Mouse (Mus musculus) heart, embryonic 11.5 days (tissue): Measurements from ENCODE around the gene Stag1. TPM values are rescaled to one million over a fixed set of nuclear protein-coding genes. Genes with fewer than 3 reads are reported as not detected.

Experiments
- ATAC-seq: fragments of 200-750 bp; cut with Nextera tagmentation; replicated peaks from 2 replicates; pipeline ENCODE4 v1.8.0; 2017; ENCODE audit warnings: moderate library complexity; ENCODE audit not compliant: insufficient number of reproducible peaks, low FRiP score, low TSS enrichment
- H3K27ac ChIP-seq: fragments of 300-500 bp; sonication (generic); 2 replicates; pipeline ENCODE4 v1.5.1; 2014; ENCODE audit warnings: mild to moderate bottlenecking, low read depth, low read length
- H3K27me3 ChIP-seq: fragments of 300-500 bp; sonication (generic); 2 replicates; pipeline ENCODE4 v1.6.1; 2014; ENCODE audit warnings: mild to moderate bottlenecking, low read length, mixed read lengths; ENCODE audit not compliant: control insufficient read depth, insufficient read depth
- H3K36me3 ChIP-seq: fragments of 300-500 bp; sonication (generic); 2 replicates; pipeline ENCODE4 v1.6.1; 2014; ENCODE audit warnings: mild to moderate bottlenecking, low read length, moderate library complexity, mixed read lengths; ENCODE audit not compliant: control insufficient read depth, insufficient read depth
- H3K4me1 ChIP-seq: fragments of 300-500 bp; sonication (generic); 2 replicates; pipeline ENCODE4 v1.6.1; 2014; ENCODE audit warnings: low read length; ENCODE audit not compliant: control insufficient read depth, insufficient read depth
- H3K4me2 ChIP-seq: fragments of 300-500 bp; sonication (generic); 2 replicates; pipeline ENCODE4 v1.6.1; 2014; ENCODE audit warnings: mild to moderate bottlenecking, moderate library complexity
- H3K4me3 ChIP-seq: fragments of 300-500 bp; sonication (generic); 2 replicates; pipeline ENCODE4 v1.5.1; 2014; ENCODE audit warnings: low read depth, low read length
- H3K9ac ChIP-seq: fragments of 300-500 bp; sonication (generic); 2 replicates; pipeline ENCODE4 v1.6.1; 2014; ENCODE audit warnings: mild to moderate bottlenecking, low read depth, low read length, moderate library complexity
- H3K9me3 ChIP-seq: fragments of 300-500 bp; sonication (generic); replicated peaks from 2 replicates; pipeline ENCODE4 v1.6.1; 2016; ENCODE audit warnings: low read length; ENCODE audit not compliant: control insufficient read depth
- WGBS: fragments of 180-500 bp; shearing (Covaris S2); extraction: QIAGEN DNeasy Blood & Tissue Kit; methylation state at CpG from one replicate; pipeline ENCODE4 v1.1.7; 2014; ENCODE audit not compliant: insufficient replicate concordance; 5-methylcytosine and 5-hydroxymethylcytosine counted together
- polyA plus RNA-seq: library from polyadenylated mRNA; unstranded; fragments of >200 nt; fragmentation: Nextera tagmentation; extraction: Ambion mirVana; gene quantifications from 2 replicates; pipeline ENCODE4 v1.2.1, GENCODE M21; 2014

Gene Stag1
- polyA plus RNA-seq, 1 experiment from 2014 or later, result 35.6 TPM

GRCm38 (mm10) chr9:100640754-100641153 lies 43.2 kb downstream of the Stag1 start:
- Histone ChIP-seq H3K27me3 (no peaks in the 10 kb centered on the region), H3K9ac (no peak overlapping the region), H3K4me3 (no peak overlapping the region), H3K27ac (no peak overlapping the region), H3K9me3 (no peaks in the 10 kb centered on the region), H3K4me1 (peaks cover 5% of the 10 kb centered on the region), H3K36me3 (no peaks in the 10 kb centered on the region), H3K4me2 (no peak overlapping the region)
- WGBS, result 92% methylated on average over 2 of the region's 2 CpGs
- no peak for ATAC-seq

- peak overlapping the region; percentile 63 for H3K4me3 ChIP-seq
- H3K4me2 ChIP-seq, result peak overlapping the region; percentile 81
- peak overlapping the region; percentile 99 for H3K27ac ChIP-seq
- H3K36me3 ChIP-seq, result no peaks in the 10 kb centered on the region
- no peaks in the 10 kb centered on the region for H3K27me3 ChIP-seq
- WGBS, result 59% methylated on average over 6 of the region's 6 CpGs
- H3K9ac ChIP-seq, result peak overlapping the region; percentile 68; the same call in 1 of the 2 replicates
- ATAC-seq, result no peak
- no peaks in the 10 kb centered on the region for H3K9me3 ChIP-seq
- H3K4me1 ChIP-seq, result peaks cover 5% of the 10 kb centered on the region
Measured at GRCm38 (mm10) chr9:100641391-100642085, 43.9 kb downstream of the Stag1 start.

- peak overlapping the region; percentile 63 for H3K4me3 ChIP-seq
- H3K9ac ChIP-seq, result peak overlapping the region; percentile 68
- no peaks in the 10 kb centered on the region for H3K27me3 ChIP-seq
- ATAC-seq, result no peak; the same call in 1 of the 2 replicates
- peak overlapping the region; percentile 99 for H3K27ac ChIP-seq
- peak overlapping the region; percentile 81 for H3K4me2 ChIP-seq
- under 1% methylated on average over 16 of the region's 16 CpGs for WGBS
- H3K9me3 ChIP-seq, result no peaks in the 10 kb centered on the region
- H3K4me1 ChIP-seq, result peaks cover 5% of the 10 kb centered on the region
- no peaks in the 10 kb centered on the region for H3K36me3 ChIP-seq
Measured at GRCm38 (mm10) chr9:100642186-100642839, 44.7 kb downstream of the Stag1 start.

GRCm38 (mm10) chr9:100642840-100643697 lies 45.5 kb downstream of the Stag1 start:
- H3K9me3 ChIP-seq, result no peaks in the 10 kb centered on the region
- no peaks in the 10 kb centered on the region for H3K27me3 ChIP-seq
- ATAC-seq, result peak; percentile 99
- WGBS, result under 1% methylated on average over 78 of the region's 97 CpGs
- H3K27ac ChIP-seq, result peak overlapping the region; percentile 99
- H3K4me3 ChIP-seq, result peak overlapping the region; percentile 63
- H3K4me1 ChIP-seq, result peaks cover 5% of the 10 kb centered on the region
- peak overlapping the region; percentile 87 for H3K9ac ChIP-seq
- no peaks in the 10 kb centered on the region for H3K36me3 ChIP-seq
- H3K4me2 ChIP-seq, result peak overlapping the region; percentile 81

- Histone ChIP-seq H3K4me2 (peak overlapping the region; percentile 63), H3K9ac (peak overlapping the region; percentile 87), H3K27me3 (no peaks in the 10 kb centered on the region), H3K9me3 (no peaks in the 10 kb centered on the region), H3K27ac (peak overlapping the region; percentile 99), H3K4me3 (peak overlapping the region; percentile 63), H3K36me3 (no peaks in the 10 kb centered on the region), H3K4me1 (peaks cover 5% of the 10 kb centered on the region)
- WGBS, result under 1% methylated on average over 52 of the region's 64 CpGs
- peak; percentile 31 for ATAC-seq
Measured at GRCm38 (mm10) chr9:100644071-100644771, 46.6 kb downstream of the Stag1 start.

GRCm38 (mm10) chr9:100645026-100645940 lies 47.7 kb downstream of the Stag1 start:
- no peak for ATAC-seq
- H3K36me3 ChIP-seq, result no peaks in the 10 kb centered on the region
- H3K4me1 ChIP-seq, result peaks cover 5% of the 10 kb centered on the region
- H3K4me3 ChIP-seq, result peak overlapping the region; percentile 63
- no peak overlapping the region for H3K27ac ChIP-seq
- peak overlapping the region; percentile 63 for H3K4me2 ChIP-seq
- WGBS, result 39% methylated on average over 8 of the region's 8 CpGs
- no peaks in the 10 kb centered on the region for H3K9me3 ChIP-seq
- no peak overlapping the region for H3K9ac ChIP-seq
- H3K27me3 ChIP-seq, result no peaks in the 10 kb centered on the region

GRCm38 (mm10) chr9:100646276-100646675 lies 48.7 kb downstream of the Stag1 start:
- no peak overlapping the region for H3K27ac ChIP-seq
- no peaks in the 10 kb centered on the region for H3K9me3 ChIP-seq
- ATAC-seq, result no peak
- peaks cover 4% of the 10 kb centered on the region for H3K4me1 ChIP-seq
- no peaks in the 10 kb centered on the region for H3K36me3 ChIP-seq
- H3K4me3 ChIP-seq, result no peak overlapping the region
- no peaks in the 10 kb centered on the region for H3K27me3 ChIP-seq
- WGBS, result 85% methylated on average over 2 of the region's 2 CpGs
- H3K9ac ChIP-seq, result no peak overlapping the region
- H3K4me2 ChIP-seq, result no peak overlapping the region
